Mouse (Mus musculus) embryonic facial prominence, embryonic 11.5 days (tissue): Measurements from ENCODE around the gene Vps25. TPM values are rescaled to one million over a fixed set of nuclear protein-coding genes. Genes with fewer than 3 reads are reported as not detected.

Experiments used
- ATAC-seq: fragments of 200-750 bp; cut with Nextera tagmentation; replicated peaks from 2 replicates; pipeline ENCODE4 v1.8.0; 2017; ENCODE audit warnings: low read depth; ENCODE audit not compliant: insufficient number of reproducible peaks, low FRiP score, low TSS enrichment
- DNase-seq: peaks from one replicate; pipeline ENCODE4 v3.0.0-alpha.2; 2015; ENCODE audit warnings: low spot score
- H3K27ac ChIP-seq: fragments of 300-500 bp; sonication (generic); replicated peaks from 2 replicates; pipeline ENCODE4 v1.5.1; 2014; ENCODE audit warnings: mild to moderate bottlenecking, low read depth, low read length, control low read depth
- H3K27me3 ChIP-seq: fragments of 300-500 bp; sonication (generic); 2 replicates; pipeline ENCODE4 v1.6.1; 2014; ENCODE audit warnings: mild to moderate bottlenecking, low read length, moderate library complexity, mixed read lengths; ENCODE audit not compliant: control insufficient read depth, insufficient read depth
- H3K36me3 ChIP-seq: fragments of 300-500 bp; sonication (generic); replicated peaks from 2 replicates; pipeline ENCODE4 v1.6.1; 2014; ENCODE audit warnings: low read depth, mild to moderate bottlenecking, low read length, moderate library complexity, mixed read lengths; ENCODE audit not compliant: control insufficient read depth, insufficient read depth
- H3K4me1 ChIP-seq: fragments of 300-500 bp; sonication (generic); 2 replicates; pipeline ENCODE4 v1.6.1; 2014; ENCODE audit warnings: low read length, mixed read lengths; ENCODE audit not compliant: control insufficient read depth, insufficient read depth
- H3K4me2 ChIP-seq: fragments of 300-500 bp; sonication (generic); 2 replicates; pipeline ENCODE4 v1.6.1; 2014; ENCODE audit warnings: low read depth, mild to moderate bottlenecking, control low read depth, low read length, moderate library complexity
- H3K4me3 ChIP-seq: fragments of 300-500 bp; sonication (generic); 2 replicates; pipeline ENCODE4 v1.5.1; 2014; ENCODE audit warnings: low read depth, low read length, control low read depth
- H3K9ac ChIP-seq: fragments of 300-500 bp; sonication (generic); replicated peaks from 2 replicates; pipeline ENCODE4 v1.6.1; 2014; ENCODE audit warnings: mild to moderate bottlenecking, control low read depth, low read length
- H3K9me3 ChIP-seq: fragments of 300-500 bp; sonication (generic); replicated peaks from 2 replicates; pipeline ENCODE4 v1.6.1; 2016; ENCODE audit warnings: mild to moderate bottlenecking, low read length, inconsistent platforms, mixed read lengths; ENCODE audit not compliant: control insufficient read depth
- WGBS: fragments of 180-500 bp; shearing (Covaris S2); extraction: QIAGEN DNeasy Blood & Tissue Kit; methylation state at CpG from one replicate; pipeline ENCODE4 v1.1.7; 2014; 5-methylcytosine and 5-hydroxymethylcytosine counted together
- polyA plus RNA-seq: library from polyadenylated mRNA; unstranded; fragments of >200 nt; fragmentation: Nextera tagmentation; extraction: Ambion mirVana; gene quantifications from 2 replicates; pipeline ENCODE4 v1.2.1, GENCODE M21; 2014

Gene Vps25
- polyA plus RNA-seq, 1 experiment from 2014 or later, result 114 TPM

DNA sequence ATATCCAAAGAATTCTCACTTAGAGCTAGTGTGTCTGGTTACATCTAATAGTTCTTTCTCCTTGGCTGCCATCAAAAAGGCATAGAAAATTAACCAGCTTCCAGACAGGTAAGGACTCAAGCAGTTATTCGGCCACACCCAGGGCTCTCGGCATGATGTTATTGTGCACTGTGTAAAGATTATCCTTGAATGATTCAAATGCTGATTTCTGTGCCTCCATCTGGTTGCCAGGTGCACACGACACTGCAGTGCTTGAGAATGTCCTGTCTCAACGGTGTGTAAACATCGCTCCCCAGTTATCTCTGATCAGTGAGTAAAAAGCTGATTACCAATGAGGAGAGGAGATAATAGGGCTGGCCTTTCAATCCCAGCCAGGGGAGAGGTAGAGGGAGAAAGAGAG is 54.2 kb downstream of the Vps25 start:
- 40% methylated on average over 5 of the region's 5 CpGs for WGBS

More for the DNA sequence above, 54.2 kb downstream of the Vps25 start:
- DNase-seq (no peak), ATAC-seq (no peak)
- no peaks in the 10 kb centered on the region for H3K9me3 ChIP-seq
- H3K27ac ChIP-seq, result no peak overlapping the region
- H3K4me3 ChIP-seq, result no peak overlapping the region
- H3K36me3 ChIP-seq, result no peaks in the 10 kb centered on the region
- H3K27me3 ChIP-seq, result no peaks in the 10 kb centered on the region
- no peaks in the 10 kb centered on the region for H3K4me1 ChIP-seq
- H3K4me2 ChIP-seq, result no peak overlapping the region
- H3K9ac ChIP-seq, result no peak overlapping the region

Other genes starting within 250 kb of the Vps25 start
- gene Atp6v0a1, start 244.3 kb upstream of the Vps25 start, polyA plus RNA-seq, result 28.0 and 28.4 TPM in 2 replicates
- gene Naglu, start 183.7 kb upstream of the Vps25 start, polyA plus RNA-seq, result 3.5 and 5.9 TPM in 2 replicates
- gene Hsd17b1, start 175.3 kb upstream of the Vps25 start, polyA plus RNA-seq, result not detected in 2 replicates
- 44.9 and 58.1 TPM in 2 replicates for gene Coasy, start 171.1 kb upstream of the Vps25 start, polyA plus RNA-seq
- gene Mlx, start 166.4 kb upstream of the Vps25 start, polyA plus RNA-seq, result 45.7 and 47.9 TPM in 2 replicates
- 61.2 and 62.4 TPM in 2 replicates for gene Psmc3ip, start 158.3 kb upstream of the Vps25 start, polyA plus RNA-seq
- 10.7 and 12.7 TPM in 2 replicates for gene Retreg3, start 133.8 kb upstream of the Vps25 start, polyA plus RNA-seq
- 91.6 and 98.4 TPM in 2 replicates for gene Tubg1, start 133.8 kb upstream of the Vps25 start, polyA plus RNA-seq
- 7.8 and 8.0 TPM in 2 replicates for gene Tubg2, start 97.8 kb upstream of the Vps25 start, polyA plus RNA-seq
- 0.28 and 0.39 TPM in 2 replicates for gene Cntnap1, start 83.2 kb upstream of the Vps25 start, polyA plus RNA-seq
- gene Plekhh3, start 82.4 kb upstream of the Vps25 start, polyA plus RNA-seq, result 3.7 and 5.3 TPM in 2 replicates
- 0.20 TPM in 1 of 2 replicates, not detected in the other for gene Ccr10, start 78.3 kb upstream of the Vps25 start, polyA plus RNA-seq
- 11.6 and 12.4 TPM in 2 replicates for gene Ezh1, start 27.2 kb upstream of the Vps25 start, polyA plus RNA-seq
- gene Ramp2, start 7.7 kb upstream of the Vps25 start, polyA plus RNA-seq, result 64.8 and 69.3 TPM in 2 replicates
- gene Wnk4, start 6.9 kb downstream of the Vps25 start, polyA plus RNA-seq, result 2.4 and 3.5 TPM in 2 replicates
- 1.6 and 1.8 TPM in 2 replicates for gene Cntd1, start 25.3 kb downstream of the Vps25 start, polyA plus RNA-seq
- gene Coa3, start 25.4 kb downstream of the Vps25 start, polyA plus RNA-seq, result 193 and 212 TPM in 2 replicates
- gene Becn1, start 48.6 kb downstream of the Vps25 start, polyA plus RNA-seq, result 158 and 160 TPM in 2 replicates
- 150 and 154 TPM in 2 replicates for gene Psme3, start 62.5 kb downstream of the Vps25 start, polyA plus RNA-seq
- 1.2 TPM in 2 replicates for gene Aoc2, start 71.4 kb downstream of the Vps25 start, polyA plus RNA-seq
- gene Aoc3, start 76.9 kb downstream of the Vps25 start, polyA plus RNA-seq, result 0.04 TPM in 1 of 2 replicates, not detected in the other
- gene G6pc, start 113.9 kb downstream of the Vps25 start, polyA plus RNA-seq, result not detected in 2 replicates
- 89.6 and 90.9 TPM in 2 replicates for gene Aarsd1, start 163.9 kb downstream of the Vps25 start, polyA plus RNA-seq
- 10.1 and 12.8 TPM in 2 replicates for gene Gm27029, start 171.1 kb downstream of the Vps25 start, polyA plus RNA-seq
- gene Rundc1, start 171.4 kb downstream of the Vps25 start, polyA plus RNA-seq, result 10.4 and 11.8 TPM in 2 replicates
- gene Ptges3l, start 171.6 kb downstream of the Vps25 start, polyA plus RNA-seq, result 3.5 and 3.9 TPM in 2 replicates
- 432 and 435 TPM in 2 replicates for gene Rpl27, start 188.6 kb downstream of the Vps25 start, polyA plus RNA-seq
- gene Ifi35, start 194.7 kb downstream of the Vps25 start, polyA plus RNA-seq, result 2.4 and 2.7 TPM in 2 replicates
- gene Rnd2, start 211.3 kb downstream of the Vps25 start, polyA plus RNA-seq, result 9.4 and 10.2 TPM in 2 replicates
- gene Vat1, start 212.5 kb downstream of the Vps25 start, polyA plus RNA-seq, result 20.9 and 24.6 TPM in 2 replicates